12 mouse cellular contexts compared by ENCODE assay signal in the genomic region with DNA sequence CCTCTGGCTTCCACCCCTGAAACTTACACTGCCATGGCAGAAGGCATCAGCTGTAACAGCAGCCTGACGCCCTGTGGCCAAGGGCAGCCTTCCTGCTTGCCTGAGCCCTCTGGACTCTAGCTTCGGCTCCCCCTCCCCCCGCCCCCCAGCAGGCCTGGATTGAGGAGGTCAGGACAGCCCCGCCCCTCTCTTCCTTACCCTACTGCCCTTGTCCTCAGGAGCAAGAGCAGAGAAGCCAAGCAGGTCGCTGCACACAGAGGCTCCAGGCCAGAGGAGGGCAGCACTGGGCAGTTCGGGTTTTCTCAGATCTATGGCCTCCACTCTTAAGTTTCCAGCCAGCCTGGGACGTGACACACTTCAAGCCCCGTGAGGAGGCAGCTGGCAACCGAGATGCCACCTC.
DNase-seq lines count a peak whose midpoint lies in the region; ATAC-seq lines count a peak whose summit lies in the region.
"Had no signal": no experiment of that assay in that cellular context is flagged by ENCODE, and none has a peak within 500 bp of the region (broad histone marks: within the 10 kb centered on the region; RNA-seq: fewer than 3 reads in every experiment).

No protein-coding gene starts in this region.

- H3K27me3 ChIP-seq in heart, embryonic 15.5 days = no peaks in the 10 kb centered on the region
- H3K27me3 ChIP-seq in neural tube, embryonic 15.5 days (replicated peaks) = no peaks in the 10 kb centered on the region
- no peaks in the 10 kb centered on the region for H3K27me3 ChIP-seq in kidney, embryonic 15.5 days
- H3K27me3 ChIP-seq: CH12.LX had no signal

- no peaks in the 10 kb centered on the region for H3K4me1 ChIP-seq in heart, embryonic 15.5 days (replicated peaks)
- H3K4me1 ChIP-seq in neural tube, embryonic 15.5 days = peaks cover 10% of the 10 kb centered on the region; the same call in 1 of the 2 replicates
- H3K4me1 ChIP-seq in kidney, embryonic 15.5 days = peaks cover 8% of the 10 kb centered on the region
- H3K4me1 ChIP-seq: embryonic facial prominence, embryonic 12.5 days had no signal

- no peak overlapping the region for H3K9ac ChIP-seq in heart, embryonic 15.5 days
- H3K9ac ChIP-seq in neural tube, embryonic 15.5 days (replicated peaks) = no peak overlapping the region
- no peak overlapping the region for H3K9ac ChIP-seq in kidney, embryonic 15.5 days
- H3K9ac ChIP-seq: embryonic facial prominence, embryonic 12.5 days had no signal

- intact Hi-C loops in heart, postnatal 36 days (cut with DNase I) = no loop called here

- WGBS in heart, embryonic 15.5 days = 20% methylated on average over 9 of the region's 9 CpGs
- 32% methylated on average over 9 of the region's 9 CpGs for WGBS in neural tube, embryonic 15.5 days
- 16% methylated on average over 9 of the region's 9 CpGs for WGBS in kidney, embryonic 15.5 days

- no peak overlapping the region for H3K4me2 ChIP-seq in heart, embryonic 15.5 days
- no peak overlapping the region for H3K4me2 ChIP-seq in neural tube, embryonic 15.5 days
- no peak overlapping the region for H3K4me2 ChIP-seq in kidney, embryonic 15.5 days
- H3K4me2 ChIP-seq: embryonic facial prominence, embryonic 12.5 days had no signal

- no peaks in the 10 kb centered on the region for H3K9me3 ChIP-seq in heart, embryonic 15.5 days (replicated peaks)
- H3K9me3 ChIP-seq in neural tube, embryonic 15.5 days (replicated peaks) = no peaks in the 10 kb centered on the region
- H3K9me3 ChIP-seq in kidney, embryonic 15.5 days (replicated peaks) = no peaks in the 10 kb centered on the region

- ATAC-seq in heart, embryonic 15.5 days (replicated peaks; ENCODE audit: insufficient number of reproducible peaks, insufficient read depth, low FRiP score, low read depth) = 0 out of 2 replicates have a peak, but pooled peaks have one; percentile 9
- ATAC-seq in neural tube, embryonic 15.5 days (ENCODE audit: low FRiP score) = no peak
- peak; percentile 62; the same call in 1 of the 2 replicates for ATAC-seq in kidney, embryonic 15.5 days (replicated peaks; ENCODE audit: low FRiP score)

- no peak overlapping the region for H3K4me3 ChIP-seq in heart, embryonic 15.5 days
- no peak overlapping the region for H3K4me3 ChIP-seq in neural tube, embryonic 15.5 days (replicated peaks)
- H3K4me3 ChIP-seq in kidney, embryonic 15.5 days (replicated peaks) = no peak overlapping the region
- H3K4me3 ChIP-seq: embryonic facial prominence, embryonic 12.5 days had no signal

- H3K27ac ChIP-seq in heart, embryonic 15.5 days = no peak overlapping the region
- no peak overlapping the region for H3K27ac ChIP-seq in neural tube, embryonic 15.5 days (replicated peaks)
- H3K27ac ChIP-seq in kidney, embryonic 15.5 days = no peak overlapping the region
- H3K27ac ChIP-seq: embryonic facial prominence, embryonic 12.5 days had no signal

- no peaks in the 10 kb centered on the region for H3K36me3 ChIP-seq in heart, embryonic 15.5 days
- H3K36me3 ChIP-seq in neural tube, embryonic 15.5 days = peaks cover 10% of the 10 kb centered on the region; the same call in 1 of the 2 replicates
- H3K36me3 ChIP-seq in kidney, embryonic 15.5 days = peaks cover 12% of the 10 kb centered on the region; the same call in 1 of the 2 replicates

- DNase-seq in heart, postnatal 36 days = no peak
- DNase-seq in neural tube, embryonic 10.5 days (ENCODE audit: extremely low spot score, low spot score) = peak; percentile 50
- DNase-seq in T-cell, adult 2 months (ENCODE audit: low spot score) = no peak
- no peak for DNase-seq in c-Kit-positive CD71-positive TER-119-positive erythroid progenitor cells, embryonic 14.5 days (ENCODE audit: low spot score)
- DNase-seq in cerebellum, adult 9-10 months = no peak
- DNase-seq: heart, adult 11 months; lung, postnatal 4 days had no signal
